Mouse (Mus musculus): ENCODE results near the gene Vmn1r67. TPM values are rescaled to one million over a fixed set of nuclear protein-coding genes. Genes with fewer than 3 reads are reported as not detected.

Vmn1r67 gene
- not detected for total RNA-seq (2021)
- long read RNA-seq, experiment 1, result 0 reads
- long read RNA-seq, experiment 2, result 0 reads

GRCm38 (mm10) chr7:10443031-10443430, at the start of gene Vmn1r67:
Gene Vmn1r67 (plus strand): TSS chr7:10443331.
- DNase-seq (ENCODE audit: low spot score in 2 of 2), result no peak

- peak; percentile 9 to 20 for DNase-seq (ENCODE audit: low spot score in 2 of 2)
Observed at GRCm38 (mm10) chr7:10458166-10458565, 15.0 kb downstream of the Vmn1r67 start.

DNA sequence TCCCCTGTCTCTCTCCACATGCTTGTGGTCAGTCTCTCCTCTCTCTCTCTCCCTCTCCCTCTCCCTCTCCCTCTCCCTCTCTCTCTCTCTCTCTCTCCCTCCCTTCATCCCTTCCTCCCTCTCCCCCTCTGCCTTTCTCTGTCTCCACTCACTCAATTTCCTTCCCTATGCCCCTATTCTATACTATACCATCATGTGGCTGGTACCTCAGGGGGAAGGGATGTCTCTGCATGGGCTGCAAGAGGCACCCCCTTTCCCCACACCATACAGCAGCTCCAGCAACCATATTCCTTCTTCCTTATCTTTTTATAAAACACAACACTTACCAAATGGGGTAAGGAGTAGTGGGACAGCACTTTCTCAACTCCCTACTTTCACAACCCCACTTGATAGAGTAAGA, 36.7 kb downstream of the Vmn1r67 start:
- no peak for DNase-seq (ENCODE audit: low spot score in 2 of 2)

GRCm38 (mm10) chr7:10480588-10481233, 37.6 kb downstream of the Vmn1r67 start:
- DNase-seq (ENCODE audit: low spot score in 2 of 2), result peak; percentile 56 to 59

GRCm38 (mm10) chr7:10494786-10495521, 51.8 kb downstream of the Vmn1r67 start, which contains the start of gene Zik1:
Gene Zik1 (minus strand): TSS chr7:10495394.
- DNase-seq (ENCODE audit: low spot score in 2 of 2), result peak; percentile 69 to 78

DNA sequence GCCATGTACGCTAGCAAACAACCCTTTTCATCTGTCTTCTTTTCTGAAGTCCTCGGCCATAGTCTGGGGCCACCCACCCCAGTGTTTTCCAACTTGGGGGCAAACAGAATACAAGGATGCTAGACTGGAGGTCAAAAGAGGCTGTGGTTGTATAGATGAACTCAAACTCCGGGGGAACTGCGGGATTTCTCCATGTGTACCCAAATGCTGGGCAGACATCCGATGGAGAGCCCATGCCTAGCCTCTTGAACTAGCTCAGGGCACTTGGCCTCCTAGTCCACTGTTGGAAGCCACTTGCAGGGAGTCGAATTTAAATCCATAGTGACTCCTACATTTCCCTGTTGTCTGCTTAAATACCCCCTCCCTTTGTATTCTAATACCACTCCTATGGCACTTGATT, 52.4 kb downstream of the Vmn1r67 start:
- no peak for DNase-seq (ENCODE audit: low spot score in 2 of 2)

Other genes with a start within 250 kb of the Vmn1r67 start
- gene Vmn1r66, start 165.3 kb upstream of the Vmn1r67 start, total RNA-seq (2021), result not detected
- 10 to 100 TPM; 17.4 to 19.0 TPM for gene Zik1, start 52.1 kb downstream of the Vmn1r67 start, total RNA-seq (2021)
- not detected for gene Vmn1r68, start 115.2 kb downstream of the Vmn1r67 start, total RNA-seq (2021)
- not detected for gene Vmn1r69, start 170.3 kb downstream of the Vmn1r67 start, total RNA-seq (2021)
- not detected for gene Vmn1r70, start 188.2 kb downstream of the Vmn1r67 start, total RNA-seq (2021)
- gene Nlrp4b, start 244.5 kb downstream of the Vmn1r67 start, total RNA-seq (2021), result not detected

All from left cerebral cortex, adult 18-20 months (tissue).